Mouse (Mus musculus) cerebellum, postnatal 14 days (tissue): Measurements from ENCODE around the gene Gucd1.
A peak's percentile ranks its signal among the peaks of the same experiment; 100 is the strongest.

Experiments
- DNase-seq, 2 experiments: peaks; one replicate each; pipeline ENCODE4 v3.0.0; 2021; ENCODE audit warnings: mixed read lengths in 2 of 2

Gene Gucd1

GRCm38 (mm10) chr10:75316908-75317761 lies 200.6 kb downstream of the Gucd1 start:
- peak; percentile 70 to 79 for DNase-seq

GRCm38 (mm10) chr10:75316872-75316907 lies 201.1 kb downstream of the Gucd1 start, which contains the start of gene Adora2a:
TSS of gene Adora2a (plus strand) at chr10:75316877.
- DNase-seq = no peak

GRCm38 (mm10) chr10:75316472-75316871 lies 201.3 kb downstream of the Gucd1 start:
- no peak for DNase-seq

- DNase-seq = peak; percentile 71 to 74
Measured at GRCm38 (mm10) chr10:75315756-75316155, 202.0 kb downstream of the Gucd1 start.

GRCm38 (mm10) chr10:75314190-75314980 lies 203.4 kb downstream of the Gucd1 start:
- DNase-seq = no peak

GRCm38 (mm10) chr10:75312361-75312760 lies 205.4 kb downstream of the Gucd1 start:
- no peak for DNase-seq

- no peak for DNase-seq
Measured at GRCm38 (mm10) chr10:75307130-75307529, 210.6 kb downstream of the Gucd1 start.

GRCm38 (mm10) chr10:75304413-75304812 lies 213.4 kb downstream of the Gucd1 start:
- peak; percentile 55 for DNase-seq

- peak in 1 of 2 experiments; percentile 40 for DNase-seq
Measured at GRCm38 (mm10) chr10:75304049-75304405, 213.7 kb downstream of the Gucd1 start.

GRCm38 (mm10) chr10:75303324-75304048 lies 214.3 kb downstream of the Gucd1 start:
- DNase-seq = peak; percentile 50 to 60

- peak in 1 of 2 experiments; percentile 49 for DNase-seq
Measured at GRCm38 (mm10) chr10:75302536-75302935, 215.2 kb downstream of the Gucd1 start.

GRCm38 (mm10) chr10:75301937-75302336 lies 215.8 kb downstream of the Gucd1 start:
- DNase-seq = no peak

GRCm38 (mm10) chr10:75301195-75301806 lies 216.5 kb downstream of the Gucd1 start:
- DNase-seq = no peak
